Mouse (Mus musculus): ENCODE measurements at regions not wholly inside any gene's neighbourhood (a gene's known extent, or its start where the extent isn't known, plus 50 kb on each side); places are given as distances from the start of the nearest gene placed in this dataset.

GRCm38 (mm10) chr7:129066891-129067290 lies 189.9 kb upstream of the Plpp4 start:
- no peak overlapping the region for H3K4me3 ChIP-seq
- no peak overlapping the region for H3K4me2 ChIP-seq
- H3K36me3 ChIP-seq = no peaks in the 10 kb centered on the region
- no peak overlapping the region for H3K27ac ChIP-seq (replicated peaks)
- no peaks in the 10 kb centered on the region for H3K27me3 ChIP-seq
- no peaks in the 10 kb centered on the region for H3K9me3 ChIP-seq
- WGBS = 88% methylated on average over 2 of the region's 2 CpGs
- H3K9ac ChIP-seq = no peak overlapping the region
- H3K4me1 ChIP-seq (replicated peaks) = no peaks in the 10 kb centered on the region
- ATAC-seq (ENCODE audit: low read depth) = no peak

GRCm38 (mm10) chr7:129068137-129068536 lies 188.7 kb upstream of the Plpp4 start:
- no peak overlapping the region for H3K4me2 ChIP-seq
- H3K4me3 ChIP-seq = no peak overlapping the region
- no peak overlapping the region for H3K27ac ChIP-seq (replicated peaks)
- WGBS = 96% methylated on average over 4 of the region's 4 CpGs
- no peaks in the 10 kb centered on the region for H3K27me3 ChIP-seq
- H3K9ac ChIP-seq = no peak overlapping the region
- no peaks in the 10 kb centered on the region for H3K4me1 ChIP-seq (replicated peaks)
- no peaks in the 10 kb centered on the region for H3K36me3 ChIP-seq
- H3K9me3 ChIP-seq = no peaks in the 10 kb centered on the region
- no peak for ATAC-seq (ENCODE audit: low read depth)

GRCm38 (mm10) chr7:129079786-129080185 lies 177.0 kb upstream of the Plpp4 start:
- no peaks in the 10 kb centered on the region for H3K9me3 ChIP-seq
- H3K9ac ChIP-seq = no peak overlapping the region
- H3K4me2 ChIP-seq = no peak overlapping the region
- no peaks in the 10 kb centered on the region for H3K4me1 ChIP-seq (replicated peaks)
- no peaks in the 10 kb centered on the region for H3K36me3 ChIP-seq
- WGBS = 73% methylated on average over 6 of the region's 6 CpGs
- no peak overlapping the region for H3K4me3 ChIP-seq
- no peaks in the 10 kb centered on the region for H3K27me3 ChIP-seq
- no peak for ATAC-seq (ENCODE audit: low read depth)
- no peak overlapping the region for H3K27ac ChIP-seq (replicated peaks)

GRCm38 (mm10) chr7:129091441-129091840 lies 165.4 kb upstream of the Plpp4 start:
- Histone ChIP-seq H3K27me3 (no peaks in the 10 kb centered on the region), H3K9me3 (no peaks in the 10 kb centered on the region), H3K27ac (replicated peaks) (no peak overlapping the region), H3K4me1 (replicated peaks) (0 out of 2 replicates have a peak, but pooled peaks cover 8% of the 10 kb centered on the region), H3K4me2 (no peak overlapping the region), H3K9ac (no peak overlapping the region), H3K36me3 (no peaks in the 10 kb centered on the region), H3K4me3 (no peak overlapping the region)
- no peak for ATAC-seq (ENCODE audit: low read depth)
- WGBS = 32% methylated on average over 4 of the region's 4 CpGs

GRCm38 (mm10) chr7:129096374-129097069 lies 160.3 kb upstream of the Plpp4 start:
- 74% methylated on average over 3 of the region's 3 CpGs for WGBS
- Histone ChIP-seq H3K9me3 (no peaks in the 10 kb centered on the region), H3K4me3 (no peak overlapping the region), H3K4me1 (replicated peaks) (0 out of 2 replicates have a peak, but pooled peaks cover 1% of the 10 kb centered on the region), H3K9ac (no peak overlapping the region), H3K27me3 (no peaks in the 10 kb centered on the region), H3K4me2 (no peak overlapping the region), H3K36me3 (no peaks in the 10 kb centered on the region), H3K27ac (replicated peaks) (no peak overlapping the region)
- no peak for ATAC-seq (ENCODE audit: low read depth)

- Histone ChIP-seq H3K9ac (no peak overlapping the region), H3K27me3 (no peaks in the 10 kb centered on the region), H3K4me1 (replicated peaks) (no peaks in the 10 kb centered on the region), H3K4me2 (no peak overlapping the region), H3K36me3 (no peaks in the 10 kb centered on the region), H3K27ac (replicated peaks) (no peak overlapping the region), H3K4me3 (no peak overlapping the region), H3K9me3 (no peaks in the 10 kb centered on the region)
- ATAC-seq (ENCODE audit: low read depth) = no peak
- 52% methylated on average over 4 of the region's 4 CpGs for WGBS
These were observed 154.4 kb upstream of the Plpp4 start for GRCm38 (mm10) chr7:129102437-129102836.

GRCm38 (mm10) chr7:129134176-129134575 lies 122.7 kb upstream of the Plpp4 start:
- H3K27ac ChIP-seq (replicated peaks) = no peak overlapping the region
- H3K9ac ChIP-seq = no peak overlapping the region
- no peaks in the 10 kb centered on the region for H3K27me3 ChIP-seq
- H3K4me1 ChIP-seq (replicated peaks) = peaks cover 12% of the 10 kb centered on the region
- H3K36me3 ChIP-seq = no peaks in the 10 kb centered on the region
- no peak overlapping the region for H3K4me3 ChIP-seq
- ATAC-seq (ENCODE audit: low read depth) = no peak
- H3K9me3 ChIP-seq = no peaks in the 10 kb centered on the region
- no peak overlapping the region for H3K4me2 ChIP-seq

GRCm38 (mm10) chr7:129134661-129135215 lies 122.1 kb upstream of the Plpp4 start:
- Histone ChIP-seq H3K9me3 (no peaks in the 10 kb centered on the region), H3K4me1 (replicated peaks) (peaks cover 12% of the 10 kb centered on the region), H3K4me3 (no peak overlapping the region), H3K4me2 (no peak overlapping the region), H3K27me3 (no peaks in the 10 kb centered on the region), H3K36me3 (no peaks in the 10 kb centered on the region), H3K27ac (replicated peaks) (no peak overlapping the region), H3K9ac (no peak overlapping the region)
- no peak for ATAC-seq (ENCODE audit: low read depth)
- 10% methylated on average over 4 of the region's 4 CpGs for WGBS

GRCm38 (mm10) chr7:129137303-129137990 lies 119.4 kb upstream of the Plpp4 start:
- 83% methylated on average over 11 of the region's 11 CpGs for WGBS

GRCm38 (mm10) chr7:129141942-129142598 lies 114.8 kb upstream of the Plpp4 start:
- Histone ChIP-seq H3K4me1 (replicated peaks) (peaks cover 16% of the 10 kb centered on the region), H3K27ac (replicated peaks) (no peak overlapping the region), H3K4me3 (no peak overlapping the region), H3K9me3 (no peaks in the 10 kb centered on the region), H3K9ac (no peak overlapping the region), H3K36me3 (no peaks in the 10 kb centered on the region), H3K4me2 (no peak overlapping the region), H3K27me3 (no peaks in the 10 kb centered on the region)
- no peak for ATAC-seq (ENCODE audit: low read depth)
- WGBS = 15% methylated on average over 6 of the region's 6 CpGs

More at GRCm38 (mm10) chr7:129137303-129137990, 119.4 kb upstream of the Plpp4 start:
- H3K4me3 ChIP-seq = no peak overlapping the region
- H3K4me2 ChIP-seq = no peak overlapping the region
- no peaks in the 10 kb centered on the region for H3K36me3 ChIP-seq
- no peak overlapping the region for H3K9ac ChIP-seq
- H3K4me1 ChIP-seq (replicated peaks) = peaks cover 26% of the 10 kb centered on the region
- no peaks in the 10 kb centered on the region for H3K27me3 ChIP-seq
- no peak for ATAC-seq (ENCODE audit: low read depth)
- no peak overlapping the region for H3K27ac ChIP-seq (replicated peaks)
- H3K9me3 ChIP-seq = no peaks in the 10 kb centered on the region

GRCm38 (mm10) chr7:129142599-129142949 lies 114.3 kb upstream of the Plpp4 start:
- H3K9me3 ChIP-seq = no peaks in the 10 kb centered on the region
- H3K4me2 ChIP-seq = no peak overlapping the region
- H3K27me3 ChIP-seq = no peaks in the 10 kb centered on the region
- H3K36me3 ChIP-seq = no peaks in the 10 kb centered on the region
- H3K4me3 ChIP-seq = no peak overlapping the region
- ATAC-seq (ENCODE audit: low read depth) = no peak
- no peak overlapping the region for H3K27ac ChIP-seq (replicated peaks)
- H3K4me1 ChIP-seq (replicated peaks) = peaks cover 16% of the 10 kb centered on the region
- 52% methylated on average over 5 of the region's 5 CpGs for WGBS
- no peak overlapping the region for H3K9ac ChIP-seq

GRCm38 (mm10) chr7:129155577-129155976 lies 101.3 kb upstream of the Plpp4 start:
- no peak overlapping the region for H3K27ac ChIP-seq (replicated peaks)
- H3K4me3 ChIP-seq = no peak overlapping the region
- no peaks in the 10 kb centered on the region for H3K4me1 ChIP-seq (replicated peaks)
- no peaks in the 10 kb centered on the region for H3K9me3 ChIP-seq
- no peaks in the 10 kb centered on the region for H3K36me3 ChIP-seq
- no peaks in the 10 kb centered on the region for H3K27me3 ChIP-seq
- WGBS = 83% methylated on average over 2 of the region's 2 CpGs
- H3K4me2 ChIP-seq = no peak overlapping the region
- no peak overlapping the region for H3K9ac ChIP-seq
- no peak for ATAC-seq (ENCODE audit: low read depth)
